Mouse (Mus musculus) layer of hippocampus, postnatal 36 days (tissue): ENCODE measurements around the gene Arsk. TPM values are rescaled to one million over a fixed set of nuclear protein-coding genes. Genes with fewer than 3 reads are reported as not detected.
A peak's percentile ranks its signal among the peaks of the same experiment; 100 is the strongest.

Experiments used
- DNase-seq, 2 experiments: peaks; one replicate each; pipeline ENCODE4 v3.0.0; 2022
- total RNA-seq, 2 experiments: library from RNA; stranded (reverse); gene quantifications; 2 replicates each; pipeline ENCODE4 v1.2.3; 2021

Gene Arsk
- 1 to 10 TPM; 5.1 to 6.8 TPM for total RNA-seq

- DNase-seq: peak; percentile 91
These were observed at the start of gene Arsk, which contains the start of gene Ttc37 for GRCm38 (mm10) chr13:76098493-76099303. TSS of gene Arsk (minus strand) at chr13:76098660. TSS of gene Ttc37 (plus strand) at chr13:76098734.

GRCm38 (mm10) chr13:76141117-76141808 is 42.8 kb upstream of the Arsk start:
- DNase-seq: no peak

- no peak for DNase-seq
These were observed 40.4 kb upstream of the Arsk start for GRCm38 (mm10) chr13:76138862-76139261.

- DNase-seq: no peak
These were observed 34.0 kb upstream of the Arsk start for GRCm38 (mm10) chr13:76132415-76132814.

GRCm38 (mm10) chr13:76128799-76129198 is 30.3 kb upstream of the Arsk start:
- DNase-seq: no peak

GRCm38 (mm10) chr13:76109069-76109824 is 10.8 kb upstream of the Arsk start:
- no peak for DNase-seq

GRCm38 (mm10) chr13:76101989-76102388 is 3.5 kb upstream of the Arsk start:
- DNase-seq: no peak

- no peak for DNase-seq
These were observed 356 bp downstream of the Arsk start for GRCm38 (mm10) chr13:76098116-76098492.

GRCm38 (mm10) chr13:76074323-76074722 is 24.1 kb downstream of the Arsk start:
- no peak for DNase-seq

- DNase-seq: no peak
These were observed 34.0 kb downstream of the Arsk start for GRCm38 (mm10) chr13:76064363-76064945.

GRCm38 (mm10) chr13:76063548-76063947 is 34.9 kb downstream of the Arsk start:
- DNase-seq: no peak

- no peak for DNase-seq
These were observed 35.9 kb downstream of the Arsk start for GRCm38 (mm10) chr13:76062569-76062968.

- no peak for DNase-seq
These were observed 36.3 kb downstream of the Arsk start for GRCm38 (mm10) chr13:76062126-76062525.

GRCm38 (mm10) chr13:76059591-76059990 is 38.9 kb downstream of the Arsk start:
- DNase-seq: no peak

- no peak for DNase-seq
These were observed 41.0 kb downstream of the Arsk start for GRCm38 (mm10) chr13:76057267-76058069.

GRCm38 (mm10) chr13:76056896-76057266 is 41.6 kb downstream of the Arsk start, which contains the start of gene Gpr150:
TSS of gene Gpr150 (minus strand) at chr13:76056996.
- no peak for DNase-seq

GRCm38 (mm10) chr13:76056261-76056724 is 42.2 kb downstream of the Arsk start:
- peak; percentile 69 to 72 for DNase-seq

- DNase-seq: peak; percentile 11 to 24
These were observed 42.8 kb downstream of the Arsk start for GRCm38 (mm10) chr13:76055391-76056232.

GRCm38 (mm10) chr13:76044971-76045370 is 53.5 kb downstream of the Arsk start:
- DNase-seq: no peak

GRCm38 (mm10) chr13:76042455-76042854 is 56.0 kb downstream of the Arsk start:
- no peak for DNase-seq

GRCm38 (mm10) chr13:76024588-76024987 is 73.9 kb downstream of the Arsk start:
- no peak for DNase-seq
